Mouse (Mus musculus): ENCODE measurements at regions not wholly inside any gene's neighbourhood (a gene's known extent, or its start where the extent isn't known, plus 50 kb on each side); places are given as distances from the start of the nearest gene placed in this dataset.
A peak's percentile ranks its signal among the peaks of the same experiment; 100 is the strongest.
"Not testable (repeated sequence)": the region's sequence is repeated elsewhere in the genome, so short reads cannot be mapped to it uniquely, and the experiment has no call there.

DNA sequence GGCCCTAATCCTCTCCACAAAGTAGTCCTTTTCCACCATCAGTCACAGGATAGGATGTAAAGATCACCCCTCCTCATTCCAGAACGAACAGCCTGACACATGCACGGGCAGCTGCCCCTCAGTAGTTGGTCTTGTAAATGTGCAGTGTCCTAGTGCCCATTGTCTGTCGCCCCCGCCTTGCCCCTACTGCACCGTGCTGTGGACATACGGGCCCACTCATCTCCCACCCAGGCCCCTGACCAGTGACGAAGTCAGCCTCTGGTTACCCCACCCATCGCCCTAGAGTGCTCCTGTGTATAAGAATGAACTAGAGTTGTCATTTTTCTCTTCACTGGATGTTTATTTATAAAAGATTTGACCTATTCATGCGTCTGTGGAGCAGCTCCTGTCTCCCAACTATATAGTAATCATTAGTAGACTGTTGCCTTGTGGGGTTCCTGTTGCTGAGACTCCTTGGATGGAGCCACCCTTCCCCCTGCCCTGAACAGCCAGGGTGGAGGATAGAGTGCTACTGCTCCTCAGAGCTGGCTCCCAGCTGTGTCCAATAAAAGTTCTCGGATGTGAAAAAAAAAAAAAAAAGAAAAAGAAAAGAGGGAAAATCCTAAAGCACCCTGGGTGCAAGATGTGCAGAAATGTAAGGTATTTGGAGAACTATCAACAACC, 64.0 kb upstream of the Trim24 start:
- 88% methylated on average over 1 of the region's 10 CpGs for WGBS
- not testable (repeated sequence) for H3K4me3 ChIP-seq; H3K9me3 ChIP-seq; H3K4me1 ChIP-seq (replicated peaks); H3K9ac ChIP-seq; H3K36me3 ChIP-seq; H3K27ac ChIP-seq (replicated peaks); H3K27me3 ChIP-seq; H3K4me2 ChIP-seq
- ATAC-seq (ENCODE audit: low read depth), result peak; percentile 65; the same call in 1 of the 2 replicates

DNA sequence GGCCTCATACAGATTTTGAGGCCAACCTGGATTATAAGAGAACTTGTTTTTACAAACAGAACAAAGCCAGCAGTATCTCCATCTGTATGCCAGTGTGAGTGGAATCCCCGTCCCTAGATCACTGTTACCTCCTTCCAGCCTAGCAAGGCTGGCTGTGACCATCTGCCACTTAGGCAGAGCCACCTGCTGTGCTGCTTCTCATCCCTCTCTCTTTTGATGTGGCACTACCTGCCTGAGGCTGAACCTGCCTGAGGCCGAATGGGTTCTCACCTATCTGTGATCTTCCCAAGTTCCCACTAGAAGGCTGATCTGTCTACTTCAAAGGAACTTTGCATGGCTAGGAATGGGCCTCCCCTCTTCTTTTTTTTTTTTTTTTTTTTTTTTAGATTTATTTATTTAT, 55.4 kb upstream of the Trim24 start:
- H3K27ac ChIP-seq (replicated peaks); H3K4me1 ChIP-seq (replicated peaks); H3K4me3 ChIP-seq; H3K9me3 ChIP-seq; H3K4me2 ChIP-seq; H3K9ac ChIP-seq; H3K36me3 ChIP-seq; H3K27me3 ChIP-seq; ATAC-seq (ENCODE audit: low read depth): not testable (repeated sequence)
- 49% methylated on average over 2 of the region's 2 CpGs for WGBS
